Mouse (Mus musculus) bone marrow macrophage, adult 2 months (primary cell): ENCODE data around the gene Tep1.
"Not testable (repeated sequence)": the region's sequence is repeated elsewhere in the genome, so short reads cannot be mapped to it uniquely, and the experiment has no call there.

Experiments
- CTCF ChIP-seq: IDR thresholded peaks from 2 replicates; pipeline ENCODE4 v1.5.1; 2012; ENCODE audit warnings: low read depth, mild to moderate bottlenecking, low read length, moderate library complexity
- POLR2A ChIP-seq: IDR thresholded peaks from 2 replicates; pipeline ENCODE4 v1.6.1; 2012; ENCODE audit warnings: mild to moderate bottlenecking, low read depth, low read length, borderline replicate concordance

- TF ChIP-seq POLR2A, CTCF: not testable (repeated sequence)
Observed at GRCm38 (mm10) chr14:50865005-50865404, 5.4 kb downstream of the Tep1 start.
